Mouse (Mus musculus) limb, embryonic 13.5 days (tissue): ENCODE results near the gene Tox2. TPM values are rescaled to one million over a fixed set of nuclear protein-coding genes. Genes with fewer than 3 reads are reported as not detected.

Experiments
- ATAC-seq: fragments of 200-750 bp; cut with Nextera tagmentation; 2 replicates; pipeline ENCODE4 v1.8.0; 2017; ENCODE audit warnings: low read depth, moderate number of reproducible peaks, moderate TSS enrichment; ENCODE audit not compliant: low FRiP score
- H3K27ac ChIP-seq: fragments of 300-500 bp; sonication (generic); 2 replicates; pipeline ENCODE4 v1.5.1; 2015; ENCODE audit warnings: inconsistent platforms, mild to moderate bottlenecking, moderate library complexity
- H3K27me3 ChIP-seq: fragments of 300-500 bp; sonication (generic); 2 replicates; pipeline ENCODE4 v1.6.1; 2015; ENCODE audit warnings: mild to moderate bottlenecking, inconsistent platforms
- H3K36me3 ChIP-seq: fragments of 300-500 bp; sonication (generic); 2 replicates; pipeline ENCODE4 v1.6.1; 2015; ENCODE audit warnings: inconsistent platforms, mild to moderate bottlenecking, moderate library complexity
- H3K4me1 ChIP-seq: fragments of 300-500 bp; sonication (generic); 2 replicates; pipeline ENCODE4 v1.6.1; 2015; ENCODE audit warnings: inconsistent platforms
- H3K4me2 ChIP-seq: fragments of 300-500 bp; sonication (generic); replicated peaks from 2 replicates; pipeline ENCODE4 v1.6.1; 2015; ENCODE audit warnings: inconsistent platforms, mild to moderate bottlenecking, moderate library complexity
- H3K4me3 ChIP-seq: fragments of 300-500 bp; sonication (generic); 2 replicates; pipeline ENCODE4 v1.5.1; 2015; ENCODE audit warnings: moderate library complexity, mild to moderate bottlenecking, inconsistent platforms
- H3K9ac ChIP-seq: fragments of 300-500 bp; sonication (generic); 2 replicates; pipeline ENCODE4 v1.6.1; 2015; ENCODE audit warnings: mild to moderate bottlenecking, inconsistent platforms
- H3K9me3 ChIP-seq: fragments of 300-500 bp; sonication (generic); 2 replicates; pipeline ENCODE4 v1.6.1; 2016; ENCODE audit warnings: inconsistent platforms
- WGBS: fragments of 180-500 bp; shearing (Covaris S2); methylation state at CpG from one replicate; pipeline ENCODE4 v1.1.7; 2015; 5-methylcytosine and 5-hydroxymethylcytosine counted together
- polyA plus RNA-seq: library from polyadenylated mRNA; unstranded; fragments of >200 nt; fragmentation: Nextera tagmentation; extraction: Ambion mirVana; gene quantifications from 2 replicates; pipeline ENCODE4 v1.2.1, GENCODE M21; 2015

Gene Tox2
- polyA plus RNA-seq, 1 experiment from 2014 or later = 4.5 TPM

- Histone ChIP-seq H3K4me2 (no peak overlapping the region), H3K27ac (no peak overlapping the region), H3K27me3 (no peaks in the 10 kb centered on the region), H3K4me1 (no peaks in the 10 kb centered on the region), H3K36me3 (no peaks in the 10 kb centered on the region), H3K9me3 (no peaks in the 10 kb centered on the region), H3K4me3 (no peak overlapping the region), H3K9ac (no peak overlapping the region)
- no peak for ATAC-seq
- WGBS = 69% methylated on average over 16 of the region's 16 CpGs
Observed at GRCm38 (mm10) chr2:163360858-163361623, 158.1 kb downstream of the Tox2 start.

DNA sequence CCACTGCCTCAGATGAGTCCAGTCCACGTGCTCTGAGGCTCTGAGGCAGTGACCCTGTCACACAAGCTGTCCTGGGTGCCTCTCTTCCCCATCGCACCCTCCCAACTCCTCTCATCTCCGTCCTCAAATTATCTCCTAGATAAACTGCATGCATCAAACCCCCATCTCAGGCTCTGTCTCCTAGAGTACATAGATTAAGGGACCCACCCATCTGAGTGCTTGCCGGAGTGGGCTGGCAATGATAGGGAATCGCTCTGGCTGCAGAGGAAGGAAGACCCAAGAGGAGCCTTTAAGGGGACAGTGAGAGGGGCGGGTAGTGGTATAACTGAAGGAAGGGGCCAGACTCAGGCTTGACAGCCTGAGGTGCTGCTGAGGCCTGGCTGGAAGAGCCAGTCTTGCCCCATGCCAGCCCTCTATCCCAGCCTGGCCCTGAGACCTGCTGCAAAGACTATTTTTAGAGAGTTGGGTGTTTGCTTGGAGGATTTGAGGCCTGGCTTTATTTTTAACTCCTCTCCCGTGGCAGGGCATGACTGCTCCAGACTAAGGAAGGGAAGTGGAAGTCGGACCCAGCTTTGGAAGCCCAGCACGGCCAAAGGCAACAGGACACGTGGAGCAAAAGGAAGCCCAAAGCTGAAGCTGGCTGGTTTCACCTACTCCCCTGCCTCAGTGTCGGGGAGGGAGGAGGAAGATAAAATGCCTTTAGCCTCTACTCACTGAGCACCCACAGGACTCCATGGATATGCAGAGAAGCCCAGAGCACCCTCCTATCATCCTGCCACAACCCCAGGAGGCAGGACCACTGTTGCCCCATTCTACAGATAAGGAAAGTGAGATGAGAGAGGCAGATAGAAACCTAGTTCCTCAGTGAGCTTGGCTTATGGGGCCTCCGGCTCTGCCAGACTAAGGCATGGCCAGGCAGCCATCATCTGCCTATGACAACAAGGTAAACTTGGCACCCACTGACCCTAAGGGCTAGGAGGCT lies 160.3 kb downstream of the Tox2 start:
- WGBS = 81% methylated on average over 12 of the region's 12 CpGs
- no peaks in the 10 kb centered on the region for H3K27me3 ChIP-seq
- H3K4me1 ChIP-seq = no peaks in the 10 kb centered on the region
- H3K4me3 ChIP-seq = no peak overlapping the region
- H3K9ac ChIP-seq = no peak overlapping the region
- H3K9me3 ChIP-seq = no peaks in the 10 kb centered on the region
- H3K4me2 ChIP-seq = no peak overlapping the region
- no peak overlapping the region for H3K27ac ChIP-seq
- no peak for ATAC-seq
- H3K36me3 ChIP-seq = no peaks in the 10 kb centered on the region

- H3K27me3 ChIP-seq = no peaks in the 10 kb centered on the region
- H3K4me1 ChIP-seq = no peaks in the 10 kb centered on the region
- H3K4me2 ChIP-seq = no peak overlapping the region
- H3K4me3 ChIP-seq = no peak overlapping the region
- H3K9me3 ChIP-seq = no peaks in the 10 kb centered on the region
- no peaks in the 10 kb centered on the region for H3K36me3 ChIP-seq
- H3K27ac ChIP-seq = no peak overlapping the region
- no peak for ATAC-seq
- H3K9ac ChIP-seq = no peak overlapping the region
- WGBS = 72% methylated on average over 18 of the region's 18 CpGs
Observed at GRCm38 (mm10) chr2:163364785-163365541, 162.0 kb downstream of the Tox2 start.

GRCm38 (mm10) chr2:163370175-163370574 lies 167.2 kb downstream of the Tox2 start:
- H3K4me1 ChIP-seq = no peaks in the 10 kb centered on the region
- ATAC-seq = no peak
- H3K4me2 ChIP-seq = no peak overlapping the region
- no peak overlapping the region for H3K4me3 ChIP-seq
- H3K27me3 ChIP-seq = peaks cover 17% of the 10 kb centered on the region
- WGBS = 35% methylated on average over 4 of the region's 4 CpGs
- H3K36me3 ChIP-seq = no peaks in the 10 kb centered on the region
- no peak overlapping the region for H3K9ac ChIP-seq
- no peak overlapping the region for H3K27ac ChIP-seq
- H3K9me3 ChIP-seq = no peaks in the 10 kb centered on the region

GRCm38 (mm10) chr2:163372627-163373026 lies 169.7 kb downstream of the Tox2 start:
- no peak overlapping the region for H3K4me3 ChIP-seq
- H3K4me2 ChIP-seq = no peak overlapping the region
- H3K27me3 ChIP-seq = peaks cover 42% of the 10 kb centered on the region
- no peak overlapping the region for H3K27ac ChIP-seq
- no peak for ATAC-seq
- H3K36me3 ChIP-seq = no peaks in the 10 kb centered on the region
- no peaks in the 10 kb centered on the region for H3K9me3 ChIP-seq
- no peak overlapping the region for H3K9ac ChIP-seq
- no peaks in the 10 kb centered on the region for H3K4me1 ChIP-seq
- 84% methylated on average over 1 of the region's 1 CpGs for WGBS

Other genes with a start within 250 kb of the Tox2 start
- gene Sgk2, start 215.8 kb upstream of the Tox2 start, polyA plus RNA-seq = 0.05 TPM in 1 of 2 replicates, not detected in the other
- gene Ift52, start 185.8 kb upstream of the Tox2 start, polyA plus RNA-seq = 55.3 and 56.9 TPM in 2 replicates
- 23.8 and 26.3 TPM in 2 replicates for gene Mybl2, start 148.4 kb upstream of the Tox2 start, polyA plus RNA-seq
- not detected in 2 replicates for gene Gtsf1l, start 115.3 kb upstream of the Tox2 start, polyA plus RNA-seq
- 2.4 and 2.7 TPM in 2 replicates for gene Jph2, start 194.9 kb downstream of the Tox2 start, polyA plus RNA-seq
- gene Oser1, start 221.6 kb downstream of the Tox2 start, polyA plus RNA-seq = 95.8 and 96.5 TPM in 2 replicates
- 0.72 and 0.78 TPM in 2 replicates for gene Gdap1l1, start 235.4 kb downstream of the Tox2 start, polyA plus RNA-seq